Mouse (Mus musculus) stomach, postnatal 0 days (tissue): Measurements from ENCODE around the gene Fbxw27.

ENCODE experiments used
- CTCF ChIP-seq: IDR thresholded peaks from 2 replicates; pipeline ENCODE4 v1.5.1; 2016; ENCODE audit warnings: antibody characterized with exemption, low read depth, mild to moderate bottlenecking, moderate library complexity
- EP300 ChIP-seq: optimal IDR thresholded peaks from 2 replicates; pipeline ENCODE3; 2016; ENCODE audit warnings: antibody characterized with exemption

GRCm38 (mm10) chr9:109806695-109807293 is 16.3 kb upstream of the Fbxw27 start:
- TF ChIP-seq EP300: no peak
- TF ChIP-seq CTCF: no peak
